Mouse (Mus musculus) testis, adult 2 months (tissue): ENCODE data around the gene Clpsl2.

Source experiments
- CTCF ChIP-seq: fragments of 200-500 bp; IDR thresholded peaks from 2 replicates; pipeline ENCODE4 v1.5.1; 2012; ENCODE audit warnings: low read depth, mild to moderate bottlenecking, inconsistent platforms, low read length, moderate library complexity; ENCODE audit not compliant: control insufficient read depth, insufficient read depth, insufficient replicate concordance
- POLR2A ChIP-seq: fragments of 200-500 bp; IDR thresholded peaks from 2 replicates; pipeline ENCODE4 v1.6.1; 2012; ENCODE audit warnings: low read depth, mild to moderate bottlenecking, inconsistent platforms, low read length, moderate library complexity; ENCODE audit not compliant: control insufficient read depth

- no peak for TF ChIP-seq CTCF
- no peak for TF ChIP-seq POLR2A
Observed at GRCm38 (mm10) chr17:28516881-28517280, 32.3 kb upstream of the Clpsl2 start.
